Mouse (Mus musculus) forebrain, embryonic 14.5 days (tissue): ENCODE data around the gene Ovol2. TPM values are rescaled to one million over a fixed set of nuclear protein-coding genes. Genes with fewer than 3 reads are reported as not detected.
A peak's percentile ranks its signal among the peaks of the same experiment; 100 is the strongest.

Experiments used
- ATAC-seq: fragments of 200-750 bp; cut with Nextera tagmentation; 2 replicates; pipeline ENCODE4 v1.8.0; 2017; ENCODE audit warnings: mild to moderate bottlenecking, moderate library complexity
- DNase-seq: peaks from one replicate; pipeline ENCODE4 v3.0.0-alpha.2; 2015; ENCODE audit warnings: low spot score
- H3K27ac ChIP-seq: fragments of 300-500 bp; sonication (generic); 2 replicates; pipeline ENCODE4 v1.5.1; 2014; ENCODE audit warnings: low read depth, mild to moderate bottlenecking, control low read depth, low read length, moderate library complexity
- H3K27me3 ChIP-seq: fragments of 300-500 bp; sonication (generic); replicated peaks from 2 replicates; pipeline ENCODE4 v1.6.1; 2014; ENCODE audit warnings: low read length, control low read depth, mixed read lengths; ENCODE audit not compliant: control insufficient read depth, insufficient read depth
- H3K36me3 ChIP-seq: fragments of 300-500 bp; sonication (generic); 2 replicates; pipeline ENCODE4 v1.6.1; 2014; ENCODE audit warnings: low read length, control low read depth; ENCODE audit not compliant: control insufficient read depth, insufficient read depth
- H3K4me1 ChIP-seq: fragments of 300-500 bp; sonication (generic); 2 replicates; pipeline ENCODE4 v1.6.1; 2014; ENCODE audit warnings: antibody characterized with exemption, low read length, control low read depth; ENCODE audit not compliant: control insufficient read depth, insufficient read depth
- H3K4me2 ChIP-seq: fragments of 300-500 bp; sonication (generic); 2 replicates; pipeline ENCODE4 v1.6.1; 2014; ENCODE audit warnings: mild to moderate bottlenecking, control low read depth, low read length
- H3K4me3 ChIP-seq: fragments of 300-500 bp; sonication (generic); 2 replicates; pipeline ENCODE4 v1.5.1; 2014; ENCODE audit warnings: low read depth, low read length, control low read depth
- H3K9ac ChIP-seq: fragments of 300-500 bp; sonication (generic); 2 replicates; pipeline ENCODE4 v1.6.1; 2014; ENCODE audit warnings: mild to moderate bottlenecking, low read length, control low read depth, moderate library complexity
- H3K9me3 ChIP-seq: fragments of 300-500 bp; sonication (generic); replicated peaks from 2 replicates; pipeline ENCODE4 v1.6.1; 2016; ENCODE audit warnings: low read length, control low read depth, mixed read lengths; ENCODE audit not compliant: control insufficient read depth
- WGBS: fragments of 180-500 bp; shearing (Covaris S2); extraction: QIAGEN DNeasy Blood & Tissue Kit; methylation state at CpG from one replicate; pipeline ENCODE4 v1.1.7; 2014; 5-methylcytosine and 5-hydroxymethylcytosine counted together
- polyA plus RNA-seq: library from polyadenylated mRNA; unstranded; fragments of >200 nt; fragmentation: Nextera tagmentation; extraction: Ambion mirVana; gene quantifications from 2 replicates; pipeline ENCODE4 v1.2.1, GENCODE M21; 2014

The Ovol2 gene
- polyA plus RNA-seq, 1 experiment from 2014 or later, result not detected

DNA sequence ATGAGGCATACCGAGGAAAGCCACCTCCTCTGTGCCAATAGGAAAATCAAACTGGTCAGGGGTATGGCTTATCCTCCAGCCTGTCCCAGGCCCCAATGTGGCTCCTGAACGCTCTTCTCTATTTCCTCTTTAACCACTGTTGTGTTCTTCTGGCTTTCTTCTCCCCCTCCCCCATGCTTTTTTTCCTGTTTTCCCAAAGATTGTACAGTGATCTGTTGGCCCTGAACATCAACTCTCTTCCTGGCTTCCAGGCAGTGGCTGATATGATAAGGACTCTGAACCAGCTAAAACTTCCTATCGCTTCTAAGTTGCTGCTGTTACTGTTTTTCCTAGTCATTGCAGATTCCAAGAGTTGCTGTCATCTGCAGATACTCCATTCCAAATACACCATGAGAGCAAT, 55.1 kb downstream of the Ovol2 start:
- no peaks in the 10 kb centered on the region for H3K4me1 ChIP-seq
- no peaks in the 10 kb centered on the region for H3K27me3 ChIP-seq
- WGBS, result 90% methylated on average over 3 of the region's 3 CpGs
- no peaks in the 10 kb centered on the region for H3K9me3 ChIP-seq
- ATAC-seq, result no peak
- H3K27ac ChIP-seq, result no peak overlapping the region
- H3K36me3 ChIP-seq, result peaks cover 12% of the 10 kb centered on the region; the same call in 1 of the 2 replicates
- H3K4me2 ChIP-seq, result no peak overlapping the region
- DNase-seq, result no peak
- no peak overlapping the region for H3K4me3 ChIP-seq
- H3K9ac ChIP-seq, result no peak overlapping the region

DNA sequence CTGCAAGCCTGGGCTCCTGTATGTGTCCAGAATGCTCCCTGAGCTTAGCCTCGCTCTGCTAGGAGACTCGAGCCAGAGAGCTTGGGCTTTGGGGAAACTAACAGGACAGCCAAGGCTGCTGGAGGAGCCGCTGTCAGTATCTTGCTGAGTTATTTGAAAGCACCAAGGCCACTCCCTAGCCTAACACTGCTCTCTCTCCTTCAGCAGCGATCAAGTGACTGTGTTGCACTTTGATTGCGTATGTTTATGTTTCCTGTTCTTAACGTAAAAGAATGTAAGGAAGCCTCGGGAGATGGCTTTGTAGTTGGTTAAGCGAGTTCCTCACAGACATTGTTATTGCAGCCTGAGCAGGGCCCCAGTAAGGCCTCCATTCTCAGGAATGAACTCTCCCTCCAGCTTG, 57.2 kb downstream of the Ovol2 start:
- no peak overlapping the region for H3K4me2 ChIP-seq
- H3K9ac ChIP-seq, result no peak overlapping the region
- no peaks in the 10 kb centered on the region for H3K27me3 ChIP-seq
- H3K4me1 ChIP-seq, result no peaks in the 10 kb centered on the region
- DNase-seq, result no peak
- no peak overlapping the region for H3K4me3 ChIP-seq
- no peaks in the 10 kb centered on the region for H3K9me3 ChIP-seq
- no peak for ATAC-seq
- 73% methylated on average over 8 of the region's 8 CpGs for WGBS
- H3K36me3 ChIP-seq, result peaks cover 10% of the 10 kb centered on the region; the same call in 1 of the 2 replicates
- no peak overlapping the region for H3K27ac ChIP-seq

DNA sequence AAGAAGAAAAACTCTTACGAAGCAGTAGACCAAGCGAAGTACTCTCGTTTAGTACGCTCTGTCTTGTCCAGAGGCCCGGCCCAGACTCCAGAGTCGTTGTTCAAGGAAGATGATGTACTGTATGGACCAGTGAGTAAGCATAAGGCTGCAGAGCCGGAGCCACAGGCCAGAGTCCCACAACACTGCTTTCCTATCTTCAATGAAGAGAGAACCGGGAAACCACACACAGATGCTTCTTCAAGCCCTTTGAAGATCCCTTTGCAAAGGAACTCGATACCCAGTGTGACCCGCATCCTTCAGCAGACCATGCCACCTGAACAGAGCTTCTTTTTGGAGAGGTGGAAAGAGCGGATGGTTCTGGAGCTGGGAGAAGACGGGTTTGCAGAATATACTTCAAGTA, 59.9 kb downstream of the Ovol2 start:
- Histone ChIP-seq H3K36me3 (0 out of 2 replicates have a peak, but pooled peaks cover 2% of the 10 kb centered on the region), H3K4me2 (no peak overlapping the region), H3K27me3 (no peaks in the 10 kb centered on the region), H3K4me1 (peaks cover 22% of the 10 kb centered on the region), H3K27ac (no peak overlapping the region), H3K4me3 (no peak overlapping the region), H3K9ac (no peak overlapping the region), H3K9me3 (no peaks in the 10 kb centered on the region)
- ATAC-seq (no peak), DNase-seq (no peak)
- WGBS, result 93% methylated on average over 12 of the region's 12 CpGs

- ATAC-seq, result peak; percentile 98
- whole genome bisulfite sequencing, result under 1% methylated on average over 78 of the region's 93 CpGs
- no peaks in the 10 kb centered on the region for H3K9me3 ChIP-seq
Observed at GRCm38 (mm10) chr2:144270507-144271420, 61.2 kb downstream of the Ovol2 start, which contains the start of the genes Mgme1 and Snx5. TSS of gene Mgme1 (plus strand) at chr2:144270663. TSS of gene Snx5 (minus strand) at chr2:144270906.

DNA sequence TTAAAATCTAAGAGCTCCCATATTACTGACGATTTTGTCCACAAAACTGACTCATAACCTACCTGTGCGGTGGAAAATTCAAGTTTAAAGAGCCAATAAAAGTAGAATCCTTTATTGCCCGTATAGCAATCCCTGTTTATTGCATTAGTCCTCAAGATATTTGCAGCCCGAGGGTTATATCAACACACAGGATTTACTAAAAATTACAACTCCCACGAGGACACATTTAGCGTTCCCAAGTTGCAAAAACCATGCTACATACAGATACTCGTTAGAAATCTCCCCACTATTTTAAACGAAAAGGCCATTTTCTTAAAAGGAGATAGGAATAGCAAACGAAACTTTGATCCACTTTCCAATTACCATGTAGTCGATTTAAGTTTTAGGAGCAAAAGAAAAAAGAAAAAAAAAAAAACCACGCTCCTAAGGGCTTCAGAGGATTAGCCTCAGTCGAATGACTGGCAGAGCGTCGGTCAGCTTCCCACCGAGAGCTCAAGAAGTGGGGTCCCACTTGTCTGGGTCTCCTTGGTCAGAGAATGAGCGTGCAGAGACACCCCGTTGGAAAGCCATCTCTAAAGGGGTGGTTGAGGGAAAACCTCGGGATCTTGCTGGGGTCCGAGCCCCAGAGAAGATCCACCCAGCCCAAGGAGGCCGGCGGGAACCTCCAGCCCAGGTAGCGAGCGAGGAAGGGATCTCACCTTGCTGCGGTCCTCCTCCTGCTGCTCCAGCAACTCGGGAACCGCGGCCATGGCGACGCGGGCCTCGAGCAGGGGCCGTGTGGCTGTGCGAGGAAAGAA, 62.1 kb downstream of the Ovol2 start:
- no peak for DNase-seq
- under 1% methylated on average over 25 of the region's 33 CpGs for WGBS
- peak overlapping the region; percentile 90 for H3K4me3 ChIP-seq
- H3K4me1 ChIP-seq, result peaks cover 22% of the 10 kb centered on the region
- peak overlapping the region; percentile 96 for H3K9ac ChIP-seq
- peak overlapping the region; percentile 90 for H3K27ac ChIP-seq
- H3K4me2 ChIP-seq, result peak overlapping the region; percentile 77
- no peaks in the 10 kb centered on the region for H3K9me3 ChIP-seq
- H3K36me3 ChIP-seq, result no peaks in the 10 kb centered on the region
- no peak for ATAC-seq
- no peaks in the 10 kb centered on the region for H3K27me3 ChIP-seq

More at GRCm38 (mm10) chr2:144270507-144271420, 61.2 kb downstream of the Ovol2 start, which contains the start of the genes Mgme1 and Snx5:
- Histone ChIP-seq H3K4me1 (peaks cover 22% of the 10 kb centered on the region), H3K4me3 (peak within 1 kb of the TSS; percentile 90), H3K27ac (peak within 1 kb of the TSS; percentile 90), H3K27me3 (no peaks in the 10 kb centered on the region), H3K4me2 (peak within 1 kb of the TSS; percentile 77), H3K9ac (peak within 1 kb of the TSS; percentile 96), H3K36me3 (no peaks in the 10 kb centered on the region)
- DNase-seq, result peak; percentile 97

- WGBS, result 0% methylated on average over 11 of the region's 11 CpGs
- Histone ChIP-seq H3K27ac (no peak overlapping the region), H3K27me3 (no peaks in the 10 kb centered on the region), H3K9ac (peak overlapping the region; percentile 96), H3K4me1 (peaks cover 22% of the 10 kb centered on the region), H3K36me3 (no peaks in the 10 kb centered on the region), H3K4me2 (peak overlapping the region; percentile 77), H3K9me3 (no peaks in the 10 kb centered on the region), H3K4me3 (peak overlapping the region; percentile 90)
- DNase-seq (no peak), ATAC-seq (no peak)
Observed at GRCm38 (mm10) chr2:144269306-144269650, 62.7 kb downstream of the Ovol2 start.

GRCm38 (mm10) chr2:144268446-144269305, 63.3 kb downstream of the Ovol2 start:
- H3K9ac ChIP-seq, result peak overlapping the region; percentile 96
- H3K4me2 ChIP-seq, result peak overlapping the region; percentile 77
- peak overlapping the region; percentile 90 for H3K4me3 ChIP-seq
- WGBS, result 6% methylated on average over 6 of the region's 6 CpGs
- no peak for DNase-seq
- no peaks in the 10 kb centered on the region for H3K27me3 ChIP-seq
- no peak for ATAC-seq
- H3K9me3 ChIP-seq, result no peaks in the 10 kb centered on the region
- H3K4me1 ChIP-seq, result peaks cover 22% of the 10 kb centered on the region
- H3K36me3 ChIP-seq, result no peaks in the 10 kb centered on the region
- H3K27ac ChIP-seq, result no peak overlapping the region

DNA sequence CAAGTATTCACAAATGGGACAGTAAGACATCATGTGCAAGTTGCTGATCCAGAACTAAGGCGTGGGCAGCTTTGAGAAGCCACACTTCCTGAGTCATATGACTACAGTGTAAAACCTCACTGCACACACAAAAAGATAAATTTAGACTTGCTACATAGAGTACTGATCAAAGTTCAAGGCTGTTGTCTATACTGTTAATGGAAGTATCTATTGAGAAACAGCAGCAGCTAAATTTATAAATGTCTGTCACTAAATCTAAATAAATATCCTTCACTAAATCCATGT, 64.3 kb downstream of the Ovol2 start:
- DNase-seq (no peak), ATAC-seq (no peak)
- Histone ChIP-seq H3K4me3 (no peak overlapping the region), H3K9me3 (no peaks in the 10 kb centered on the region), H3K4me1 (peaks cover 22% of the 10 kb centered on the region), H3K36me3 (no peaks in the 10 kb centered on the region), H3K27me3 (no peaks in the 10 kb centered on the region), H3K9ac (no peak overlapping the region), H3K27ac (no peak overlapping the region), H3K4me2 (0 out of 2 replicates have a peak overlapping the region, but pooled peaks have one; percentile 77)
- WGBS, result 48% methylated on average over 1 of the region's 1 CpGs
